26 mouse cellular contexts compared by ENCODE assay signal in the genomic region with DNA sequence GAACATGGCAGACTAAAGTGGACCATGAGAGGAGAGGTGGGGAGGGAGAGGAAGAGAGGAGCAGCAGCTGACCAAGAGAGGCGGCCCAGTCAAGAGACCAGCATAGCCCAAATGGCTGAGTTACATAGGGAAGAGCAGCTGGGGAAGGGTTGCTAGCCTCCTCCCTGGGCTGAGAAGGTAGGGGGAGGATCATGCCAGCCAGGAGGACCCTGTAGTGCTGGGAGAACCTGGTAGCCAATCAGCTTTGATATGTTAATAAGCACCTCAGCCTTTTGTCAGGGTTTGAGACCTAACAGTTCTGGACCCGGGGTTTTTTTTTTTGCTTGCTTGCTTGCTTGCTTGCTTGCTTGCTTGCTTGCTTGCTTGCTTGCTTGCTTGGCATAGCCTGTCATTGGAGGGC. TPM values are rescaled to one million over a fixed set of nuclear protein-coding genes. Genes with fewer than 3 reads are reported as not detected.
DNase-seq lines count a peak whose midpoint lies in the region; ATAC-seq and TF ChIP-seq lines count a peak whose summit lies in the region.
"Had no signal": no experiment of that assay in that cellular context is flagged by ENCODE, and none has a peak within 500 bp of the region (broad histone marks: within the 10 kb centered on the region; RNA-seq: fewer than 3 reads in every experiment).

No protein-coding gene starts in this region.

- 19% methylated on average over 2 of the region's 2 CpGs for whole genome bisulfite sequencing in forebrain, embryonic 14.5 days
- 34% methylated on average over 2 of the region's 2 CpGs for WGBS in forebrain, postnatal 0 days
- 16% methylated on average over 2 of the region's 2 CpGs for WGBS in limb, embryonic 13.5 days
- WGBS in limb, embryonic 10.5 days: 15% methylated on average over 2 of the region's 2 CpGs
- 33% methylated on average over 2 of the region's 2 CpGs for WGBS in embryonic facial prominence, embryonic 14.5 days

- no peaks in the 10 kb centered on the region for H3K9me3 ChIP-seq in forebrain, embryonic 14.5 days (replicated peaks; ENCODE audit: control insufficient read depth, low read length)
- no peaks in the 10 kb centered on the region for H3K9me3 ChIP-seq in forebrain, postnatal 0 days (ENCODE audit: low read length)
- no peaks in the 10 kb centered on the region for H3K9me3 ChIP-seq in limb, embryonic 13.5 days
- no peaks in the 10 kb centered on the region for H3K9me3 ChIP-seq in limb, embryonic 10.5 days (replicated peaks)
- H3K9me3 ChIP-seq in embryonic facial prominence, embryonic 14.5 days (ENCODE audit: control insufficient read depth, low read length): no peaks in the 10 kb centered on the region
- H3K9me3 ChIP-seq: heart, embryonic 15.5 days; limb, embryonic 12.5 days; lung, embryonic 15.5 days had no signal

- no peak overlapping the region for H3K27ac ChIP-seq in forebrain, embryonic 14.5 days (ENCODE audit: low read depth, low read length)
- H3K27ac ChIP-seq in forebrain, postnatal 0 days (ENCODE audit: low read depth, low read length): no peak overlapping the region
- H3K27ac ChIP-seq in limb, embryonic 13.5 days: no peak overlapping the region
- no peak overlapping the region for H3K27ac ChIP-seq in limb, embryonic 10.5 days
- no peak overlapping the region for H3K27ac ChIP-seq in embryonic facial prominence, embryonic 14.5 days (replicated peaks; ENCODE audit: low read depth, low read length)
- H3K27ac ChIP-seq: gastrocnemius, adult 2 months; heart, adult 2 months; heart, embryonic 15.5 days; limb, embryonic 12.5 days; liver, embryonic 14.5 days; lung, embryonic 15.5 days; stomach, postnatal 0 days had no signal

- no peak overlapping the region for H3K9ac ChIP-seq in forebrain, embryonic 14.5 days (ENCODE audit: low read length)
- no peak overlapping the region for H3K9ac ChIP-seq in forebrain, postnatal 0 days
- H3K9ac ChIP-seq in limb, embryonic 13.5 days: no peak overlapping the region
- H3K9ac ChIP-seq in embryonic facial prominence, embryonic 14.5 days (ENCODE audit: low read depth, low read length): no peak overlapping the region
- H3K9ac ChIP-seq: heart, embryonic 15.5 days; limb, embryonic 12.5 days; liver, embryonic 14.5 days; lung, embryonic 15.5 days had no signal

- no peak for ATAC-seq in forebrain, embryonic 14.5 days
- ATAC-seq in forebrain, postnatal 0 days: no peak
- 0 out of 2 replicates have a peak, but pooled peaks have one; percentile 15 for ATAC-seq in limb, embryonic 13.5 days (ENCODE audit: low FRiP score, low read depth)
- ATAC-seq in common myeloid progenitor, adult 5-6 weeks (replicated peaks; ENCODE audit: low read depth, poor library complexity, severe bottlenecking): 0 out of 2 replicates have a peak, but pooled peaks have one; percentile 11
- ATAC-seq in embryonic facial prominence, embryonic 14.5 days (ENCODE audit: low read depth): 0 out of 2 replicates have a peak, but pooled peaks have one; percentile 30
- no peak for ATAC-seq in cerebellum, adult (ENCODE audit: insufficient number of reproducible peaks, low FRiP score, low TSS enrichment)

- peaks cover 3% of the 10 kb centered on the region; the same call in 1 of the 2 replicates for H3K4me1 ChIP-seq in forebrain, embryonic 14.5 days (ENCODE audit: control insufficient read depth, insufficient read depth, low read length)
- no peaks in the 10 kb centered on the region for H3K4me1 ChIP-seq in forebrain, postnatal 0 days (ENCODE audit: insufficient read depth)
- H3K4me1 ChIP-seq in limb, embryonic 13.5 days: peaks cover 13% of the 10 kb centered on the region
- peaks cover 7% of the 10 kb centered on the region; the same call in 1 of the 2 replicates for H3K4me1 ChIP-seq in limb, embryonic 10.5 days
- H3K4me1 ChIP-seq in embryonic facial prominence, embryonic 14.5 days (ENCODE audit: control insufficient read depth, insufficient read depth, low read length): peaks cover 10% of the 10 kb centered on the region; the same call in 1 of the 2 replicates
- H3K4me1 ChIP-seq: limb, embryonic 12.5 days had no signal

- no peak for TF ChIP-seq CTCF in forebrain, postnatal 0 days (IDR thresholded peaks at IDR 0.05; ENCODE audit: low read depth)

- H3K4me3 ChIP-seq in forebrain, embryonic 14.5 days (ENCODE audit: low read depth, low read length): no peak overlapping the region
- no peak overlapping the region for H3K4me3 ChIP-seq in forebrain, postnatal 0 days (ENCODE audit: low read depth, low read length)
- H3K4me3 ChIP-seq in limb, embryonic 13.5 days: no peak overlapping the region
- no peak overlapping the region for H3K4me3 ChIP-seq in limb, embryonic 10.5 days
- H3K4me3 ChIP-seq in embryonic facial prominence, embryonic 14.5 days (ENCODE audit: low read depth, low read length): no peak overlapping the region
- H3K4me3 ChIP-seq: gastrocnemius, adult 2 months; heart, adult 2 months; heart, embryonic 15.5 days; limb, embryonic 12.5 days; lung, embryonic 15.5 days had no signal

- H3K27me3 ChIP-seq in forebrain, embryonic 14.5 days (replicated peaks; ENCODE audit: control insufficient read depth, insufficient read depth, low read length): no peaks in the 10 kb centered on the region
- no peaks in the 10 kb centered on the region for H3K27me3 ChIP-seq in forebrain, postnatal 0 days (ENCODE audit: insufficient read depth, low read length)
- H3K27me3 ChIP-seq in limb, embryonic 13.5 days: no peaks in the 10 kb centered on the region
- no peaks in the 10 kb centered on the region for H3K27me3 ChIP-seq in limb, embryonic 10.5 days (ENCODE audit: low read depth, poor library complexity, severe bottlenecking)
- no peaks in the 10 kb centered on the region for H3K27me3 ChIP-seq in embryonic facial prominence, embryonic 14.5 days (replicated peaks; ENCODE audit: control insufficient read depth, insufficient read depth, low read length)
- H3K27me3 ChIP-seq: heart, embryonic 15.5 days; limb, embryonic 12.5 days; lung, embryonic 15.5 days had no signal

- peak; percentile 4 for DNase-seq in forebrain, embryonic 14.5 days (ENCODE audit: low spot score)
- no peak for DNase-seq in forebrain, postnatal 0 days
- no peak for DNase-seq in limb, embryonic 10.5 days (ENCODE audit: low spot score)
- DNase-seq in embryonic facial prominence, embryonic 14.5 days (ENCODE audit: low spot score): no peak
- DNase-seq in gastrocnemius, postnatal 4 days (ENCODE audit: low spot score in 2 of 2): no peak
- DNase-seq: cerebellum, adult 8-10 months; gastrocnemius, adult 2 months; heart, adult 2 months; heart, postnatal 4 days; kidney, adult 18-20 months; lung, postnatal 4 days had no signal

- no peak overlapping the region for H3K4me2 ChIP-seq in forebrain, embryonic 14.5 days (ENCODE audit: low read length)
- H3K4me2 ChIP-seq in forebrain, postnatal 0 days (ENCODE audit: low read depth): no peak overlapping the region
- no peak overlapping the region for H3K4me2 ChIP-seq in limb, embryonic 13.5 days (replicated peaks)
- no peak overlapping the region for H3K4me2 ChIP-seq in embryonic facial prominence, embryonic 14.5 days (ENCODE audit: low read depth, low read length)
- H3K4me2 ChIP-seq: heart, embryonic 15.5 days; limb, embryonic 12.5 days; lung, embryonic 15.5 days had no signal

- H3K36me3 ChIP-seq in forebrain, embryonic 14.5 days (ENCODE audit: control insufficient read depth, insufficient read depth, low read length): no peaks in the 10 kb centered on the region
- no peaks in the 10 kb centered on the region for H3K36me3 ChIP-seq in forebrain, postnatal 0 days (ENCODE audit: insufficient read depth)
- no peaks in the 10 kb centered on the region for H3K36me3 ChIP-seq in limb, embryonic 13.5 days
- H3K36me3 ChIP-seq in limb, embryonic 10.5 days: no peaks in the 10 kb centered on the region
- no peaks in the 10 kb centered on the region for H3K36me3 ChIP-seq in embryonic facial prominence, embryonic 14.5 days (ENCODE audit: control insufficient read depth, insufficient read depth, low read length)
- H3K36me3 ChIP-seq: heart, embryonic 15.5 days; limb, embryonic 12.5 days; lung, embryonic 15.5 days had no signal

RNA-seq across cellular contexts. Expression of gene Il21, which starts 51.4 kb away (rescaled TPM):
- polyA plus RNA-seq in forebrain, embryonic 14.5 days (2014; fragmentation: Nextera tagmentation; extraction: Ambion mirVana): not detected in 2 replicates
- total RNA-seq in forebrain, postnatal 0 days (2014; rRNA removed): 0.14 TPM in 1 of 2 replicates, not detected in the other
- polyA plus RNA-seq in forebrain, postnatal 0 days (2015; fragmentation: Nextera tagmentation; extraction: Ambion mirVana): not detected in 2 replicates
- polyA plus RNA-seq in limb, embryonic 13.5 days (2015; fragmentation: Nextera tagmentation; extraction: Ambion mirVana): not detected in 2 replicates
- not detected in 2 replicates for polyA plus RNA-seq in limb, embryonic 10.5 days (2016; fragmentation: Nextera tagmentation; extraction: Ambion mirVana)
- total RNA-seq in common myeloid progenitor, adult 5-6 weeks (2017): not detected in 2 replicates
- polyA plus RNA-seq in embryonic facial prominence, embryonic 14.5 days (2014; fragmentation: Nextera tagmentation; extraction: Ambion mirVana): not detected in 2 replicates
- total RNA-seq in gastrocnemius, postnatal 4 days (2021): not detected
- total RNA-seq: adrenal gland, postnatal 4 days; gastrocnemius, adult 2 months; heart, adult 2 months; heart, postnatal 4 days; monocyte, adult 5-6 weeks had no signal
- polyA plus RNA-seq: C2C12; heart, adult 2 months; heart, embryonic 15.5 days; limb, embryonic 12.5 days; liver, embryonic 14.5 days; lung, embryonic 15.5 days; neural tube, embryonic 11.5 days; stomach, postnatal 0 days had no signal

RNA-seq across cellular contexts. Expression of gene Il2, which starts 55.3 kb away (rescaled TPM):
- 0.58 TPM in 2 replicates for polyA plus RNA-seq in forebrain, embryonic 14.5 days (2014; fragmentation: Nextera tagmentation; extraction: Ambion mirVana)
- not detected in 2 replicates for total RNA-seq in forebrain, postnatal 0 days (2014; rRNA removed)
- 0.60 and 0.67 TPM in 2 replicates for polyA plus RNA-seq in forebrain, postnatal 0 days (2015; fragmentation: Nextera tagmentation; extraction: Ambion mirVana)
- 0.34 and 0.47 TPM in 2 replicates for polyA plus RNA-seq in limb, embryonic 13.5 days (2015; fragmentation: Nextera tagmentation; extraction: Ambion mirVana)
- polyA plus RNA-seq in limb, embryonic 10.5 days (2016; fragmentation: Nextera tagmentation; extraction: Ambion mirVana): 0.18 TPM in 1 of 2 replicates, not detected in the other
- not detected in 2 replicates for total RNA-seq in common myeloid progenitor, adult 5-6 weeks (2017)
- 0.28 and 0.75 TPM in 2 replicates for polyA plus RNA-seq in embryonic facial prominence, embryonic 14.5 days (2014; fragmentation: Nextera tagmentation; extraction: Ambion mirVana)
- not detected for total RNA-seq in gastrocnemius, postnatal 4 days (2021)
- total RNA-seq: adrenal gland, postnatal 4 days; gastrocnemius, adult 2 months; heart, adult 2 months; heart, postnatal 4 days; layer of hippocampus, postnatal 10 days; left cerebral cortex, adult 8-10 months had no signal
- polyA plus RNA-seq: C2C12; heart, adult 2 months; large intestine, adult 2 months had no signal

Comparison
In these comparisons a context has a peak if more than half of its experiments do, and no peak if none do; other contexts are left out.
1. ATAC-seq: peak in limb, embryonic 13.5 days (single experiment), common myeloid progenitor, adult 5-6 weeks (single experiment) and embryonic facial prominence, embryonic 14.5 days (single experiment); none in forebrain, embryonic 14.5 days (single experiment), forebrain, postnatal 0 days (single experiment) and cerebellum, adult (single experiment).